Mouse (Mus musculus) liver, embryonic 16.5 days (tissue): ENCODE data around the gene Cavin4. TPM values are rescaled to one million over a fixed set of nuclear protein-coding genes. Genes with fewer than 3 reads are reported as not detected.

Source experiments
- ATAC-seq: fragments of 200-750 bp; cut with Nextera tagmentation; 2 replicates; pipeline ENCODE4 v1.8.0; 2017; ENCODE audit warnings: low read depth, mild to moderate bottlenecking, moderate number of reproducible peaks, moderate library complexity
- H3K27ac ChIP-seq: fragments of 300-500 bp; sonication (generic); 2 replicates; pipeline ENCODE4 v1.5.1; 2014; ENCODE audit warnings: mild to moderate bottlenecking, low read length
- H3K27me3 ChIP-seq: fragments of 300-500 bp; sonication (generic); 2 replicates; pipeline ENCODE4 v1.6.1; 2014; ENCODE audit warnings: low read depth, low read length, mixed read lengths; ENCODE audit not compliant: control insufficient read depth, insufficient read depth
- H3K36me3 ChIP-seq: fragments of 300-500 bp; sonication (generic); 2 replicates; pipeline ENCODE4 v1.6.1; 2014; ENCODE audit warnings: mild to moderate bottlenecking; ENCODE audit not compliant: control insufficient read depth, insufficient read depth
- H3K4me1 ChIP-seq: fragments of 300-500 bp; sonication (generic); 2 replicates; pipeline ENCODE4 v1.6.1; 2014; ENCODE audit warnings: low read depth, low read length, mixed read lengths; ENCODE audit not compliant: control insufficient read depth
- H3K4me2 ChIP-seq: fragments of 300-500 bp; sonication (generic); 2 replicates; pipeline ENCODE4 v1.6.1; 2014; ENCODE audit warnings: low read depth, low read length, mixed read lengths
- H3K4me3 ChIP-seq: fragments of 300-500 bp; sonication (generic); 2 replicates; pipeline ENCODE4 v1.5.1; 2014; ENCODE audit warnings: low read depth, mild to moderate bottlenecking, low read length
- H3K9ac ChIP-seq: fragments of 300-500 bp; sonication (generic); 2 replicates; pipeline ENCODE4 v1.6.1; 2014; ENCODE audit warnings: low read depth, low read length
- H3K9me3 ChIP-seq: fragments of 300-500 bp; sonication (generic); replicated peaks from 2 replicates; pipeline ENCODE4 v1.6.1; 2016; ENCODE audit warnings: low read length; ENCODE audit not compliant: control insufficient read depth
- WGBS: fragments of 180-500 bp; shearing (Covaris S2); extraction: QIAGEN DNeasy Blood & Tissue Kit; methylation state at CpG from one replicate; pipeline ENCODE4 v1.1.7; 2014; ENCODE audit not compliant: insufficient replicate concordance; 5-methylcytosine and 5-hydroxymethylcytosine counted together
- polyA plus RNA-seq: library from polyadenylated mRNA; unstranded; fragments of >200 nt; fragmentation: Nextera tagmentation; extraction: Ambion mirVana; gene quantifications from 2 replicates; pipeline ENCODE4 v1.2.1, GENCODE M21; 2015

The Cavin4 gene
- polyA plus RNA-seq, result 0.56 and 1.0 TPM in 2 replicates

- no peak for ATAC-seq
- Histone ChIP-seq H3K27ac (no peak within 1 kb of the TSS), H3K4me1 (no peaks in the 10 kb centered on the region), H3K4me3 (no peak within 1 kb of the TSS), H3K9ac (no peak within 1 kb of the TSS), H3K9me3 (no peaks in the 10 kb centered on the region), H3K27me3 (no peaks in the 10 kb centered on the region), H3K4me2 (no peak within 1 kb of the TSS), H3K36me3 (no peaks in the 10 kb centered on the region)
- whole genome bisulfite sequencing, result 76% methylated on average over 10 of the region's 10 CpGs
Observed at GRCm38 (mm10) chr4:48663271-48663670, at the start of gene Cavin4. Gene Cavin4, plus strand, starts transcription at chr4:48663514.

- Histone ChIP-seq H3K36me3 (no peaks in the 10 kb centered on the region), H3K4me2 (no peak overlapping the region), H3K27ac (no peak overlapping the region), H3K4me1 (no peaks in the 10 kb centered on the region), H3K9me3 (no peaks in the 10 kb centered on the region), H3K27me3 (no peaks in the 10 kb centered on the region), H3K4me3 (no peak overlapping the region), H3K9ac (no peak overlapping the region)
- 71% methylated on average over 4 of the region's 4 CpGs for WGBS
- no peak for ATAC-seq
Observed at GRCm38 (mm10) chr4:48615483-48615882, 47.8 kb upstream of the Cavin4 start.

- no peaks in the 10 kb centered on the region for H3K4me1 ChIP-seq
- no peaks in the 10 kb centered on the region for H3K27me3 ChIP-seq
- no peak overlapping the region for H3K4me3 ChIP-seq
- no peak overlapping the region for H3K4me2 ChIP-seq
- no peaks in the 10 kb centered on the region for H3K36me3 ChIP-seq
- WGBS, result 91% methylated on average over 15 of the region's 15 CpGs
- H3K27ac ChIP-seq, result no peak overlapping the region
- no peak overlapping the region for H3K9ac ChIP-seq
- no peaks in the 10 kb centered on the region for H3K9me3 ChIP-seq
- no peak for ATAC-seq
Observed at GRCm38 (mm10) chr4:48617201-48617600, 46.1 kb upstream of the Cavin4 start.

- H3K36me3 ChIP-seq, result no peaks in the 10 kb centered on the region
- WGBS, result 59% methylated on average over 6 of the region's 6 CpGs
Observed at GRCm38 (mm10) chr4:48620121-48620520, 43.2 kb upstream of the Cavin4 start.

GRCm38 (mm10) chr4:48622246-48622645 is 41.1 kb upstream of the Cavin4 start:
- H3K27me3 ChIP-seq, result no peaks in the 10 kb centered on the region
- no peaks in the 10 kb centered on the region for H3K4me1 ChIP-seq
- no peaks in the 10 kb centered on the region for H3K9me3 ChIP-seq
- ATAC-seq, result no peak
- no peak overlapping the region for H3K4me3 ChIP-seq
- WGBS, result 62% methylated on average over 6 of the region's 6 CpGs
- H3K27ac ChIP-seq, result no peak overlapping the region
- no peak overlapping the region for H3K9ac ChIP-seq
- H3K36me3 ChIP-seq, result no peaks in the 10 kb centered on the region
- no peak overlapping the region for H3K4me2 ChIP-seq

More at GRCm38 (mm10) chr4:48620121-48620520, 43.2 kb upstream of the Cavin4 start:
- no peak overlapping the region for H3K27ac ChIP-seq
- no peaks in the 10 kb centered on the region for H3K4me1 ChIP-seq
- no peak overlapping the region for H3K4me3 ChIP-seq
- H3K9ac ChIP-seq, result no peak overlapping the region
- H3K27me3 ChIP-seq, result no peaks in the 10 kb centered on the region
- no peaks in the 10 kb centered on the region for H3K9me3 ChIP-seq
- no peak for ATAC-seq
- H3K4me2 ChIP-seq, result no peak overlapping the region

GRCm38 (mm10) chr4:48622946-48623345 is 40.4 kb upstream of the Cavin4 start:
- H3K9ac ChIP-seq, result no peak overlapping the region
- H3K4me3 ChIP-seq, result no peak overlapping the region
- H3K27ac ChIP-seq, result no peak overlapping the region
- 78% methylated on average over 7 of the region's 7 CpGs for WGBS
- no peaks in the 10 kb centered on the region for H3K9me3 ChIP-seq
- no peak overlapping the region for H3K4me2 ChIP-seq
- no peaks in the 10 kb centered on the region for H3K4me1 ChIP-seq
- H3K36me3 ChIP-seq, result no peaks in the 10 kb centered on the region
- no peak for ATAC-seq
- H3K27me3 ChIP-seq, result no peaks in the 10 kb centered on the region

- H3K27ac ChIP-seq, result no peak overlapping the region
- no peak overlapping the region for H3K4me3 ChIP-seq
- H3K9me3 ChIP-seq, result no peaks in the 10 kb centered on the region
- H3K9ac ChIP-seq, result no peak overlapping the region
- H3K4me1 ChIP-seq, result no peaks in the 10 kb centered on the region
- no peaks in the 10 kb centered on the region for H3K27me3 ChIP-seq
- ATAC-seq, result no peak
- no peak overlapping the region for H3K4me2 ChIP-seq
- 73% methylated on average over 6 of the region's 6 CpGs for WGBS
- H3K36me3 ChIP-seq, result no peaks in the 10 kb centered on the region
Observed at GRCm38 (mm10) chr4:48624961-48625360, 38.4 kb upstream of the Cavin4 start.

GRCm38 (mm10) chr4:48625836-48626235 is 37.5 kb upstream of the Cavin4 start:
- ATAC-seq, result no peak
- no peak overlapping the region for H3K4me3 ChIP-seq
- no peaks in the 10 kb centered on the region for H3K9me3 ChIP-seq
- H3K9ac ChIP-seq, result no peak overlapping the region
- no peaks in the 10 kb centered on the region for H3K27me3 ChIP-seq
- 72% methylated on average over 9 of the region's 9 CpGs for WGBS
- H3K4me1 ChIP-seq, result no peaks in the 10 kb centered on the region
- no peak overlapping the region for H3K4me2 ChIP-seq
- no peak overlapping the region for H3K27ac ChIP-seq
- no peaks in the 10 kb centered on the region for H3K36me3 ChIP-seq

- no peak overlapping the region for H3K4me3 ChIP-seq
- 85% methylated on average over 13 of the region's 13 CpGs for WGBS
- ATAC-seq, result no peak
- H3K9ac ChIP-seq, result no peak overlapping the region
- H3K27me3 ChIP-seq, result no peaks in the 10 kb centered on the region
- no peak overlapping the region for H3K27ac ChIP-seq
- H3K4me1 ChIP-seq, result no peaks in the 10 kb centered on the region
- no peaks in the 10 kb centered on the region for H3K36me3 ChIP-seq
- H3K4me2 ChIP-seq, result no peak overlapping the region
- H3K9me3 ChIP-seq, result no peaks in the 10 kb centered on the region
Observed at GRCm38 (mm10) chr4:48629445-48629844, 33.9 kb upstream of the Cavin4 start.
